Mouse (Mus musculus): ENCODE results near the gene Srsf7.
"Not testable (repeated sequence)": the region's sequence is repeated elsewhere in the genome, so short reads cannot be mapped to it uniquely, and the experiment has no call there.

Srsf7 gene

DNA sequence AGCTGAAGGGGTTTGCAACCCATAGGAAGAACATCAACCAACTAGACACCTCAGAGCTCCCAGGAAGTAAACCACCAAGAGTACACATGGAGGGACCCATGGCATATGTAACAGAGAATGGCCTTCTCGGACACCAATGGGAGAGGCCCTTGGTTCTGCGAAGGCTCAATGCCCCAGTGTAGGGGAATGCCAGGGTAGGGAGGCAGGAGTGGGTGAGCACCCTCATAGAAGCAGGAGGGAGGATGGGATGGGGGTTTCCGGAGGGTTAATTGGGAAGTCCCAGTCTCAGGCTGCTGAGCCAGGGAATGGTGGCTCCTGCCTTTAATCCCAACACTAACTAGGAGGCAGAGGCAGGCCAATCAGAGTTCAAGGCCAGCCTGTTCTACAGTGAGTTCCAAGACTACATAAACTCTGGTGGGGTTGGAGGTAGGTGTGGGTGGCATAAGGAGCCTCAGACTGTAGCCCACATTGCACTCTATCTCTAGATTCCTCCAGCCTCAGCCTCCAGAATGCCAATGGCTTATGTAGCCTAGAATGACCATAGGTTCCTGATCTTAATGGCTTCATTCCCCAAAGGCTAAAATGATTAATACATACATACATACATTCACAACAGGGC lies 7.8 kb downstream of the Srsf7 start:
- DNase-seq (ENCODE audit: low spot score), result no peak

DNA sequence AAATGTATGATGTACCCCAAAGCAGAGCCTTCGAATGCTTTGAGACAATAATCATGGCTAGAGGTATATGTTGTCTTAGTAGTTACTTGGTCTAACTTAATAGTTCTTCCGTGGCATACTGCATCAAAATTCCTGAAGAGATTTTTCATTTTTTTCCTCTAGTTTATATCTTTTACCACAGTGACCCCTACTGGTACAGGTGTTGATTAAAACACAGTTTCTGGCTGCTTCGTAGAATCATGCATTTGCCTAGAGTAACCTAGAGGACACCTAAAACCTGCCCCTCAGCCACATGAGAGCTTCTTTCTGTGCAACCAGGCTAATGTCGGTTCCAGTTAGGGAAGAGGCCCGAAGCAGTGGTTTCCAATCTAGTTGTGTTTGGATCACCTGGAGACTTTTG lies 14.0 kb downstream of the Srsf7 start:
- DNase-seq (ENCODE audit: low spot score), result no peak

DNA sequence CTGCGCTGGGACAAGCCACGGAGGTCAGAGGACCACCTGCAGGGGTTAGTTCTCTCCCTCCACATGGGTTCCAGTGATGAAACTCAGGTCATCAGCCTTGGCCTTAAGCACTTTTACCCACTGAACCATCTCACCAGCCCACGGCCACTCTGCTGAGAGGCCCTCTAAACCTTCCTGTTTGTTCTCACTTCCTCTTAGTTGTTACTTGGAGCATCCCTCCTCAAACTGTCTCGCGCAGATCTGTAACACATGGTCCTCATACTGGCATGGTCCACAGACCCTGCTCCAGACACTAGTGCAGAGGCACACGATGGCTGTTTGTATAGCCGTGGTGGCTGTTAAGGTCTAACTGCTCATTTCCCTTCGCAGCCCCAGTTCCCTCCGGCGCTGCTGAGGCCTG lies 23.5 kb downstream of the Srsf7 start:
- DNase-seq (ENCODE audit: low spot score), result no peak

DNA sequence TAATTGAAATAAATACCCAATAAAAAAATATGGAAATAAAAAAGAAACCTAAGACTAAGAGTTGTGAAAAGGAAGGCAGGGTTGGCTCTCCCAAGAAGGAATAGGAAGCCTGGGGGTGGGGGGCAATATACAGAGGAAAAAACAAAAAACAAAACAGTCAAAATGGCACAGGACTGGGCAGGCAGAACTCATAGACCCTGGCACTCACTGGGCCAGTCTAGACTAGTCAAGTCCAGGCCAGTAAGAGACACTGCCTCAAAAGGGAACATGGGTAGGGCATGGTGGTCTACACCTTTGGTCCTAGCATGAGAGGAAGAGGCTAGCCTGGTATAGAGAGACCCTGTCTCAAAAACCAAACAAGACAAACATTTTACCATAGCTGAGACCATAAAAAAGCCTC lies 26.6 kb downstream of the Srsf7 start:
- DNase-seq (ENCODE audit: low spot score), result no peak

DNA sequence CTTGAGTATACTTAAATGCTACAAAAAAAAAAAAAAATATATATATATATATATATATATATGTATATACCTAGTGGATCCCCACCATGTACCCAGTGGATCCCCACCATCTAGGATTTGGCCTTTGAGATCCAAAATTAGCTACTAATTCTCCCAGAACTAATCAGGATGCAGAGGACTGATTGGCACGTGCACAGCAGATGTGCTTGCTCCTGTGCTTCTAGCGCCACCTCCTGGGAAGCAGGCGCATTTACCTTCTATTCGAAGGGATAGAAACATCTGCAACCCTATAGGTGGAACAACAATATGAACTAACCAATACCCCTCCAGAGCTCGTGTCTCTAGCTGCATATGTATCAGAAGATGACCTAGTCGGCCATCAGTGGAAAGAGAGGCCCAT lies 27.1 kb downstream of the Srsf7 start:
- peak; percentile 78 for DNase-seq (ENCODE audit: low spot score)

DNA sequence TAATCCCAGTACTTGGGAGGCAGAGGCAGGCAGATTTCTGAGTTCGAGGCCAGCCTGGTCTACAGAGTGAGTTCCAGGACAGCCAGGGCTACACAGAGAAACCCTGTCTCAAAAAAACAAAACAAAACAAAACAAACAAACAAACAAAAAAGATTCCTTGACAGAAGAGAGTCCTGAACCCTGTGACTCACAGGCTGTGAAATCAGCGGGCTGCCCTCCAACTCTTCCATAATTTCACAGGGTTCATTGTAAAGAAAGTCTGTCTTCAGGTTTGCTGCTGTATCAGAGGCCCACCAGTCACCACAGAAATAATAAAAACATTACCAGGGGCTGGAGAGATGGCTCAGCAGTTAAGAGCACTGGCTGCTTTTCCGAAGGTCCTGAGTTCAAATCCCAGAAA lies 28.3 kb downstream of the Srsf7 start:
- not testable (repeated sequence) for DNase-seq (ENCODE audit: low spot score)

DNA sequence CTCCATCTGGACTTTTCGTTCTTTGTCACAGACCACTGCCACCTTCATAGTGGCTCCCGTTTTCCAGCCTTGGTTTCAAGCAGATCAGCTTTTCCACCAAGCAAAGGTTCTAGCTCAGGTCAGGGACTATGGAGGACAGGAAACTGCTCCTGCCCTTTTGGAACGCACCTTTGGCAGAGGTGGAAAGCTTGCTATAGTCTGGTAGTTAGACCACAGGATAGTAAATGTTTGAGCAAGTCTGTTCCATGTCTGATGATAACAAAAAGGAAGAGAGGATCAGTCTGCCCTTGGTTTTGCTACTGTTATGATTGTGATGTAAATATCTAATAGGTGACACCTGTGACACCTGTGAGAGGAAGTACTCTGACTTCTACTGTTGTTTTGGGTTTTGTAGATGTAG lies 31.1 kb downstream of the Srsf7 start:
- DNase-seq (ENCODE audit: low spot score), result no peak

DNA sequence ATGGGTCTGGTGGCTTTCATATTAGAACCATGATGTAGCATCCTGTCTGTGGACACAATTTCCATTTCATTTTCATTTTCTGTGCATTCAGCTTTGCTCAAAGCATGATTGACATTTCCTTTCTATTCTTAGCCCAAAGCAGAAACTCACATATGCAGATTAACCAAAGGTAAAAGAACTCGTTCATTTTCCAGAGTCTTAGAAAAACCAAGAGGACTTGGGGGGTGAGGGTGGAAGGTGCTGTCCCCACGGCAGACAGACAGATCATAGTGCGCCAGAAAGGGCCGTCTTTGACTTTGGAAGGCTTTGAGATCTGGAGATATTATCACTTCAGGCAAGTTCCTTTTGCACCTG lies 31.7 kb downstream of the Srsf7 start:
- no peak for DNase-seq (ENCODE audit: low spot score)

DNA sequence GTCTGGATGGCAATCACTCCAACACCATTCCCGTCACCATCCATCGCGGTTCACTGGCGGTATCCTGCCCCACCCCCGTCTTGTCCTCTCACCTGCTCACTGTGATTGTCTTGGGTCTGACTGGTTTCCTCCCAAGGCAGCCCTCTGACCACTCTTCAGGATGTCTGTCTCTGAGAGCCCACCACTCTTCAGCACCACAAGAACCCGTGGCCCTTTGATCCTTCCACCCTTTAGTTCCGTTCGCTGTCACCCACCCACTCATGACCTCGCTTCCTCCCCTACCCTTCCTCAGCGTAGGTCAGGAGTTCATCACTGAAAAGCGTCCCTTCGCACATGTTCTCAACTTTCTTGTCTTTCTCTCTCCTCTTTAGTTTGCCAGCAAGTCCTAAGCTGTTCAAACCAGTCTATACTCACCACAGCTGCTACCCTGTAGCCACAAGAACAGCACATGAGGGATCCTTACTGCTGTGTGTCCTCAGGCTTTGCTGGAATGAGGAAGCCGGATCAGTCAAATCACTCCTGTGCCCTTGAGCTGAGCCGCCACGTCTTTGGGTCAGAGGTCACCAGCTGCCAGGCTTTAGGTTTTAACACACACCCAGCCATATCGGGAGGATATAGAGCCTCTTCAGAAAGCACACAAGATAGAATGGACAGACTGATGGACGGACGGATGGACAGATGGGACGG lies 32.3 kb downstream of the Srsf7 start:
- no peak for DNase-seq (ENCODE audit: low spot score)

DNA sequence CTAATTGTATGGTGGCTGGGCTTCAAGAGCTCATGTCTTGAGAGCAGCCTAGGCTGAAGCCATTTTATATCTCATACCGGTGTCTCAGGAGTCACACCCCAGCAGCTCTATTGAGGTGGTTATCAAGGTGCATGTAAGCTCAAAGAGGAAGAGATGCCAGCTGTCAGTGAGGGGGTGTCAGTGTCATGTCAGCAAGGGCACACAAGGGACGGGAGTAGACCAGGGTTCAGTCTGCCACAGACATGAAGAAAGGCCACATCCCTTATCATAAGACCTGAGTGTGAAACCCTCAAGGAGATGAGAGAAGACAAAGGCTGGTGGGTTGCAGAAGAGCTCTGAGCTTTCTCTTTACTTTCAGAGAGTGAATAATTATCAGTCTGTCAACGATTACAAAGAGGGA lies 33.0 kb downstream of the Srsf7 start:
- DNase-seq (ENCODE audit: low spot score), result no peak

DNA sequence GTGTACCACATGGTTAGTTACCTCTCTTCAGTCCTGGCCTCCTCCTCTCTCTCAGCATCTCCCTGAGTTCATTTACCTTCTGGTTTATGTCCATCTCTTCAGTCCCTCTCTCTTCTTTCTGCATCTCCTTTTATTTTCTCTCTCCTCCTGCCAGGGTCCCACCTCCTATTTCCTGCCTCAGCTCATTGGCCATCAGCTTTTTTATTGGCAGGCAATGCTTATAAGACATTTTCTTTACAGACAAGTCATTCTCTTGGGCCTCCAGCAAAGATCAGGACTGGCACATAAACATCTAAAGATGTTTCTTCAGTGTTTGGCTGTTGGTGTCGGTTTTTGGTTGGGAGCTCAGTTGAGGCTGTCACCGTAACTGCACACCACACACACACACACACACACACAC lies 33.4 kb downstream of the Srsf7 start:
- no peak for DNase-seq (ENCODE audit: low spot score)

DNA sequence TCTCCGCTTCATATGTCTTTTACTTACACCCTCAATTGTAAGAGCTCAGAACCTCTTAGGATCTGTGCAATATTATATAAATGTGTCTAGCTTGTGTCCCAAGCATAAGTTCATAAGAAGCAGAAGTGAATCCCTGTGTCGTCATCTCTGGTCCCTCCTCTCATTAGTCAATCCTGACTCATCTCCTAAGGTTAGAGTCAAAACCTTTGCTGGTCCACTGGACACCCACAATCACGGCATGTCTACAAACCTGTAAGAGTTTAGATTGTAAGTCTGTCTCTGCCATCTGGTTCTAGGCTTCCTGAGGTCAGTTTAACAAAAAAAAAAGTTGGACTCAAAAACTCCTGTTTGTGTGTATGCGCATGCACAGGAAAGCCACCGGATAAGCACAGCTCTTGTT lies 34.3 kb downstream of the Srsf7 start:
- DNase-seq (ENCODE audit: low spot score), result no peak

DNA sequence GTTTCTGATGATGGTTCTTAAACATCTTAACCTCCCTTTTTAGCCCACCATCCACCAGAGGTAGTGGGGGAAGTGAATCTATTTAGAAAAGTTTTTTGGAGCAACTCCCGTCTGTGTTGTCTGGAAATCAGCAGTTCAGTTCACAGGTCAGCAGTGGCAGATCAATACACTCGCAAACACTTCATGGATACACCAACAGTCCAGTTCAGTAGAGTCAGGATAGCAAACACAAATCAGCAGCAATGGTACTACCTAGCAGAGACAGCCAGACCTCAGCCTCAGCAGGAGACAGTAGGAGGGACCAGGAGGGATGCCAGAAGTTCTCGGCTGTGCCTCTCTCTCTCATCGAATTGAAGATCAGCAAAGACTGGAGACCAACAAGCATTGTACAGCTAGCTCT lies 35.2 kb downstream of the Srsf7 start:
- DNase-seq (ENCODE audit: low spot score), result no peak

DNA sequence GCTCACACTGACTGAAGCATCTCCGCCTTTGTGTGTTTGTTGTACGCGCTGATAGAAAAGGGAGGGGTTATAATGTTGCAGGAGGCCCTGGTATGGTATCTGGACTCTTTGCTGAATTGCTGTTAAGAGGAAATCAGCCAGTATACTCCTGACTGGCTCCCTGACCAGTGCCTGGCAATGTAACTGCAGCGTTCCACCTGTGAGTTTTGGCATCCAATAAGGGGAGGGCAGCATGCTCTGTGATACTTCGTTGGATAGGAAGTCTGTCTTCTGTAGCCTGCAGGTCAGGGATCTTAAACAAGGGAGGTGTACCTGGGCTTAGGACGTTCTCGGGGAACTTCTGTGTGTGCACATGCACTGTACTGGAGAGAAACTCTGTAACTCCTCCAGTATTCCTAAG lies 36.2 kb downstream of the Srsf7 start:
- DNase-seq (ENCODE audit: low spot score), result no peak

DNA sequence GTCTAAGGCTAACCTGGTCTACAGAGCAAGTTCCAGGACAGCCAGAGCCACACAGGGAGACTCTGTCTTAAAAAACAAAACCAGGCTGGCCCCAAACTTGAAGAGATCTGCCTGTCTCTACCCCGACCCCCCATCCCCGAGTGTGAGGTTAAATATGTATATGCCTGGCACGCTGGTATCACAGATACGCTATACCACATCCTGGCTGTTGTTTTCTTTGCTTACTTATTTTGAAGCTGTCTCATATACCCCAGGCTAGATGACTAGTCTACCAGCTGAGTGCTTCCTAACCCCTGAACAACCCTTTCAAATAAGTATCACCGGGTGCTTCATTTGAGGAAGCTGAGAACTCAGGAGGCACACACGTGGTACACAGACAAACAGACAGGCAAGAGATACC lies 37.3 kb downstream of the Srsf7 start:
- DNase-seq (ENCODE audit: low spot score), result no peak

DNA sequence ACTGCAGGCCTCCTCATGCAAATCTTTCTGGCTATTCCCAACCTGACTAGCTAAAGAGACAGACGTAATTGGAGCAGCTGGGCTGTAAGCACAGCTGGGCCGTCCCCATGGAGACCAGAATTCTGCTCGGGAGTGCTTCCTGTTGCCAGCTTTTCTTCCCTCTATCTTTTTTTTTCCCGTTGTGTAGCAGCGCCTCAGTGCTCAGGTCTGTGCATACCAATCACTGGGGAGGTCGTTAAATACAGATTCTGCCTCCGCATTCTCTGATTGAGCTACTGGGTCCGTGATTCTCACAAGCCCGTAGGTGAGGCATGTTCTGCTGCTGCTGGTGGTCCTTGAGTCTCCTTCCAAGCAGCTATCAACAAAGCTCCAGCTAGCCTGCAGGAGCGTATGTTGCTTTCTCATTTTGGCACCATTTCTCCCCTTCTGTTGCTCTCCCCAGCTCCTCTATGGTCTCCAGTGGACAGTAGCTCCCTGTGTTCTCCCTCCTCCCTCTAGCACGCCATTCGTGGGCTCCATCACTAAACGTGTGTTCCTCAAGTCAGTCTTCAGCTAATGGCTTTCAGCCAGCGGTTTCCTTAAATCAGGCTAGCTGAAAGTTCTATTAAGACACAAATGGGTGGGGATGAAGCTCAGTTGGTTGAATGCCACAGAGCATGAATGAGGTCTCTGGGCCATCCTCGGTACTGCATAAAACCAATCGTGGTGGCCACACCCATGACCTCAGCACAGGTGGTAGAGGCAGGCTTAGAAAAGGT lies 38.5 kb downstream of the Srsf7 start:
- peak; percentile 15 for DNase-seq (ENCODE audit: low spot score)

DNA sequence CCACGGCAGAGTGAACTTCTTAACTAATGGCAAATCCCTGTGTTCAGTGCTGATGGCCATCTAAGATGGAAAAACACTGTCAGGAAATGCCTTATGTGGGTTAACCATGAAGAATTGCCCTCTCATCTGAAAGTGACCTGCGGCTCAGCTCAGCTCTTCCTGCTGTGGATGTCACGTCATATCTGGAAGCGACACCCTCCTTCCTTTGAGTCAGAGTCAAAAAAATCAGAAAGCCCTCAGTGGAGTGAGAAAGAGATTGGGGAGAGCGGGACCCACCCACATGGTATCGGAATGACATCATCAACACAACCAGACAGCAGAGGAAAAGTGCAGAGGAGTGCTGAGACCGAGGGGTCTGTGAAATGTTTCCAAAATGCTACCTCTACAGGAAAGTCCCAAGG lies 39.3 kb downstream of the Srsf7 start:
- no peak for DNase-seq (ENCODE audit: low spot score)

DNA sequence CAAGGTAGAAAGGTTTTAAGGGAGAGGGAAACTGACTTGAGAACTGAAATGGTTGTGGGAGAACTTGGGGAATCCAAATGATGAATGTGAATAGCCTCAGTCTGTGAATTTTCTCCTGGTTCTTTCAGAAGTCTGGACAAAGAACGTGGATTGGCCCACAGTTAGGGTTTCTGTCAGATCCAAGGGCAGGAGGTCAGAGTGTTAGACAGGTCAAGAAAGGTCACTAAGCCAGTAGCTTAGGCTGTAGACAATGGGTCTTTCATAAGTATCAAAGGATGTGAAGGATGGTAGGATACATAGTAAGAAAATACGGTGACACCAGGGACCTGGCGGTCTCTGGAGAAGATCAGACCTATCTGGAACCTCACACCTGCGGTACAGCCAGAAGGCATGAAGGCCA lies 39.7 kb downstream of the Srsf7 start:
- no peak for DNase-seq (ENCODE audit: low spot score)

DNA sequence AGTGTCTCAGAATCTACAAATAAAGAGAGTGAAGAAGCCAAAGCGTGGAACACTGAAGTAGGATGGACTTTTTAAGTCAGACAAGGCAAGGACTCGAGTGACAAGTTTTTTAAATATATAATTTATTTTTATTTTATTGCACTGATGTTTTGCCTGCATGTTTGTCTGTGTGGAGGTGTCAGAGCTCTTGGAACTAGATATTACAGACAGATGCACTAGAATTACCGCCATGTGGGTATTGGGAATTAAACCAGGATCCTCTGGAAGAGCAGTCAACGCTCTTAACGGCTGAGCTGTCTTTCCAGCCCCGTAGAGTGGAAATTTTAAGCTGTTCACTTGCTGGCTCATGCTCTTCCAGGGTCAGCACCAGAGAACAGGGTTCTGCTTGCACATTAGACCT lies 40.8 kb downstream of the Srsf7 start:
- DNase-seq (ENCODE audit: low spot score), result no peak

DNA sequence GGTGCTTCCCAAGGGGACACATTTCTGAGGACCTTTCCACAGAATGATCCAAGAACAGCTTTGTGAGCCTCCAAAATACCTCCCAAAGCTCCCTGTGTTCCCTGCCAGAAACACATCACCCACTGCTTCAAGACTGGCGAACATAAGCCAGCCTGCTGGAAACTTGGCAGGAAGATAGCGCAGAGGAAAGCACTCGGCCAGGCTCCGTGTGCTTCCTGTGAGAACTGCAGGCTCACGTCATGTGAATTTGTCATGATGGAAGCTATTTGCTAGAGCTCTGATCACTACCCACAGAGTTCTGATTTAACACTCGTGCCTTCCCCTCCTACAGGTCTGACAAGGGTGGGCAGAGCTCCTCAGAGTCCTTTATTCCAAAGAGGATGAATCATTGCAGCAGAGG lies 41.4 kb downstream of the Srsf7 start:
- DNase-seq (ENCODE audit: low spot score), result peak; percentile 26

DNA sequence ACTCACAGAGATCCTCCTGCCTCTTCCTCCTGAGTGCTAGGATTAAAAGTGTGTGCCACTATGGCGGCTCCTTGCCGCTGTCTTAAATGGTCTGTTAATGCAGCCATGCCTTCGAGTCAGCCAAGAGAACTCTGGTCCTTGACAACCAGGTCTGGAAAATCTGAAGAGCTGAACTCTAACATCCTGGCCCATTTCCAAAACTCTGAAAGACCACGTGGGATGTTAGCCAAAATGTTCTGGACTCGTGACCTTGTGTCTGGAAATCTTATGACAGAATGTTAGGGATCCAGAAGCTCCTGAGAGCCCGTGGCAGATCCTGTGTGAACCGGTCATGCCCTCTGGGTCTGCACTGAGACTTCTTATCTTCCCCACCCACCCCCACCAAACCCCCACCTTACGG lies 43.1 kb downstream of the Srsf7 start:
- DNase-seq (ENCODE audit: low spot score), result no peak

DNA sequence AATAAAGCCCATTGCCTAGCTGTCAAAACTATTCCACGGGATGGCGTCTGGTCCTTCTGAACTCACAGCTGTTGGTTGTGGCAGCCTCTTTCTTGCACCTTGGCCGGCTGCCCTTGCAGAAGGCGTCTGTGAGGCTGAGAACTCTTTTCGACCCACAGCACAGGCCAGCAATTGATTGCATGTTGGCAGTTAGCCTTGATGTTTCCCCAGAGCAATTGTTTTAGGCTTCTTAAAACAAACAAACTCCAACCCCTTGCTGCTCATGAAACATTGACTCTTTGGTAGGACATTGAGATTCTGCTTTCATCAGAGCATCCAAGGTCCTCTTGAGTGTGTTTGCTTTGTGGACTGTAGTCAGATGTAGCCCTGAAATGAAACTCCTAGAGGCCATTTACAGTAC lies 46.7 kb downstream of the Srsf7 start:
- DNase-seq (ENCODE audit: low spot score), result peak; percentile 67

DNA sequence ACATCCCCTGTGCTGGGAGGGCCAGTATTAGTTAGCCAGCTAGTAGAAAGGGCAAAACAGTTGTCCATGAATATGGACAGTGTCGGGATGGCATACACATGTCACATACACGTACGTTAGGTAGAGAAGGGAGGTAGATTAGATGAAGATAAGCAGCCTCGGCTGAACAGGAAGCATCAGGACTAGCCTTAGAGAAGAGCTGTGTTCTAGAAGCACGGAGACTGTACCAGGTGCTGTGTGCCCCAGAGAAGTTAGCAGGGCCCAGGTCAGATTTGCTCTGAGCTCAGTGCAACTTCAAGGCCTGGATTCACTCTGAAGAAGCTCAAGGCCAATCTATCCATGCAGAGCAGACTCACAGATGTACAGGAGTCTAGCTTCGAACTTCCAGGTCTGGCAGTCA lies 49.6 kb downstream of the Srsf7 start:
- DNase-seq (ENCODE audit: low spot score), result no peak

DNA sequence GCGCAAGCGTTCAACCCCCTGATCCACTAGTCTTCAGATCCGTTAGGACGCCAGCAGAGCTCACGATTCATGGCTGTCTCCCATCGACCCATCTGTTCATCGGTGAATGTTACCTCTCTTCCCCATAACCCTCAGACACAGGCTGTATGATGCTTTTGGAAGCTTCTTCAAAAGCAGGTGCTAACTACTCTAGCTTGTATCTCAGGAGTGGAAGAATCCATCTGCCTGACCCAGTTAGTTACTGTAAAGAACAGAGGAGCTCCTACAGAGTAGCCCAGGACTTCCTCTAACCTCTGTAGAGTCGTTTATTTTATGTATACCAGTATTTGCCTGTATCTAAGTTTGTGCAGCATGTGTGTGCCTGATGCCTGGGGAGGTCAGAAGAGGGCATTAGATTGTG lies 50.2 kb downstream of the Srsf7 start:
- DNase-seq (ENCODE audit: low spot score), result no peak

Data from urinary bladder, postnatal 14 days (tissue).